Mouse (Mus musculus) large intestine, adult 2 months (tissue): ENCODE data around the gene Trappc6b. TPM values are rescaled to one million over a fixed set of nuclear protein-coding genes. Genes with fewer than 3 reads are reported as not detected.
A peak's percentile ranks its signal among the peaks of the same experiment; 100 is the strongest.
"Not testable (repeated sequence)": the region's sequence is repeated elsewhere in the genome, so short reads cannot be mapped to it uniquely, and the experiment has no call there.

Source experiments
- DNase-seq: peaks from one replicate; pipeline ENCODE4 v3.0.0-alpha.2; 2012; ENCODE audit warnings: low read depth, low spot score
- WGBS: fragments of 180-500 bp; shearing (Covaris S2); methylation state at CpG from one replicate; pipeline ENCODE4 v1.1.7; 2018; 5-methylcytosine and 5-hydroxymethylcytosine counted together
- polyA plus RNA-seq: library from polyadenylated mRNA; depleted of rRNA; stranded (reverse); fragments of >200 nt; gene quantifications from 2 replicates; pipeline ENCODE4 v1.2.3, GENCODE M21; 2012

Gene Trappc6b
- polyA plus RNA-seq, 1 experiment: 28.4 TPM

DNA sequence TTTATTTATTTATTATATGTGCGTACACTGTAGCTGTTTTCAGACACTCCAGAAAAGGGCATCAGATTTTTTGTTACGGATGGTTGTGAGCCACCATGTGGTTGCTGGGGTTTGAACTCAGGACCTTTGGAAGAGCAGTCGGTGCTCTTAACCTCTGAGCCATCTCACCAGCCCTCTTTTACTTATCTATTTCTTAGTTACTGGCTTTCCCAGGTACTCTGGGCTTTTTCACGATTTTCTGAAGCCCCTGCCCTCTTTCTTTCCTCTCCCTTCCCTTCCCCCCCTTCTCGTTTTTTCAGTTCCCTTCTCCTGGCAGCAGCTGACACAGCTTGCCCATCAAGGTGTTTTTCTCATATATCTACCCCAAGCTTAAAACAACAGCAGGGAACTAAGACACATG, 3.0 kb downstream of the Trappc6b start:
- DNase-seq: not testable (repeated sequence)
- WGBS: 87% methylated on average over 5 of the region's 5 CpGs

DNA sequence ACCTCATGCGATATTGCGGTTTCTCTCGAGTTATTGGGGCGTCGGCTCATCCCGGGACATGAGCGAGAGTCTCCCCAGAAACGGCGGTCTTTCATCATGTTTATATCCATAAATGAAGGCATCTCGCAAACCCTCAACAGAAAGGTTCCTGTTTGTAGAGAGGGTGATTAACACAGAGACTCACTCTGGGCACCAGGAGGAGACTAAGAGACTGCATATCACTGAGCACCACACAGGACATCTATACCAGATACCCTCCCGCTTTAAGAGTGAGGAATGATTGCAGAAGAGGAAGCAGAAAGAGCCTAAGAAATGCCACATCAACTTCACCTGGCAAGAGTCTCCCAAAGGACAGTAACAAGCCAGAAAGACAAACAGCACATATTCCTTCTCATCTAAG, 5.0 kb downstream of the Trappc6b start:
- WGBS: 95% methylated on average over 11 of the region's 11 CpGs
- DNase-seq: no peak

GRCm38 (mm10) chr12:59055196-59055850, 5.9 kb downstream of the Trappc6b start:
- no peak for DNase-seq
- WGBS: 87% methylated on average over 4 of the region's 4 CpGs

- no peak for DNase-seq
Measured at GRCm38 (mm10) chr12:59053976-59054375, 7.3 kb downstream of the Trappc6b start.

DNA sequence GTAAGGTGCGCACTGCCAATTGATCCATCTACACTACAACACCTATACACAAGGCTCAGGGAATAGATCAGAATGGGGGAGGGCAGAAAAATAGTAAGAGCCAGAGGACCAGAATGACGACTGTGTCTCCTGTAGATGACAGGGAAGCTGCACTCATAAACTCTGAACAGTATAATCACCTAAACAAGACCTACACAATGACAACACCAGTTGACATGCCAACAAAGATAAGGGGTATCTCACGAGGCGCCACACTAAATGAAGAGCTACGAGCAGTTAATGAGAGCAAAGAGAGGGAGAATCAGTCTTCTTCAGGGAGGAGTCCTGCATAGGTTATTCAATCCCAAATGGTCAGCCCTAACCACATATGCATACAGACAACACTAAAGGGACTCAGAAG, 8.1 kb downstream of the Trappc6b start:
- 88% methylated on average over 5 of the region's 5 CpGs for WGBS
- DNase-seq: no peak

GRCm38 (mm10) chr12:59052470-59052869, 8.8 kb downstream of the Trappc6b start:
- 84% methylated on average over 3 of the region's 3 CpGs for WGBS
- no peak for DNase-seq

DNA sequence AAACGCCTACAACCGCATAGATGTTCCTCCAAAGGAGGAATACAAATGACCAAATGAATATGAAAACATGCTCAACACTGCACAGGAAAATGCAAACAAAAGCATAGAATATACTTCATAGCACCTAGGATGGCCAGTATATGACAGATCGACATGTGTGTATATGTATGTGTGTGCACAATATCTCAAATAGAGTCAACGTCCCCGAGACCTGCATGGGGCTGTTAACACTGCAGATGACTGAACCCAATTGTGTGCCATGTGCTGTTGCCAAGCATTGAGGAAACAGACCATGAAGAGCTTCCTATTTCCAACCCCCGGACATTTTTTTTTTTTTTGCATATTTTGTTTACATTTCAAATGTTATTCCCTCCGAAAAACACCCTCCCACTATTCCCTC, 20.4 kb downstream of the Trappc6b start:
- WGBS: 36% methylated on average over 7 of the region's 7 CpGs
- DNase-seq: no peak

- WGBS: 17% methylated on average over 23 of the region's 23 CpGs
- DNase-seq: no peak
Measured at GRCm38 (mm10) chr12:59039971-59040844, 21.1 kb downstream of the Trappc6b start.

DNA sequence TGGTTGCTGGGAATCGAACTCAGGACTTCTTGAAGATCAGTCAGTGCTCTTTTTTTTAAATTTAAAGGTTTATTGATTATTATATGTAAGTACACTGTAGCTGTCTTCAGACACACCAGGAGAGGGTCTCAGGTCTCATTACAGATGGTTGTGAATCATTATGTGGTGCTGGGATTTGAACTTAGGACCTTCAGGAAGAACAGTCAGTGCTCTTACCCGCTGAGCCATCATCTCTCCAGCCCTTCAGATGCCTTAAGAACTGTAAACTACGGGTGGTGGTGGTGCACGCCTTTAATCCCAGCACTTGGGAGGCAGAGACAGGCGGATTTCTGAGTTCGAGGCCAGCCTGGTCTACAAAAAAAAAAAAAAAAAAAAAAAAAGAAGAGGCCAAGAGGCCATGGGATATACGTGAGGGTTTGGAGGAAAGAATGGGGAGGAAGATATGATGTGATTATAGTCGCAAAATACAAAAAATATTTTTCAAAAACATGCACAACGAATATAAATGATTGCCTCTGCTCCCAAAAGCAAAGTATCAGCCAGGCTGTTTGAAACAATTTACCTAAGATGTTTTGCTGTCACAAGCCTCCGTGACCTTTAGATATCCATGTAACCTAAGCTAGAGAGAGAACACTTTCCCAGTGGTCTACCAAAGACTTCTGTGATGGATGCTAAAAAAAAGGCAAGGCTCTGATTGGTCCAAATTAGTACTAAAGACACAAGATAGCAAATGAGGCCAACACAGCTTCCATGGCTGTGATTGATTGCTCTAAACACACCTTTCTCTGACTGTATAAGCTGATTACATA, 21.9 kb downstream of the Trappc6b start:
- 75% methylated on average over 10 of the region's 10 CpGs for WGBS
- no peak for DNase-seq

GRCm38 (mm10) chr12:59032101-59032500, 29.2 kb downstream of the Trappc6b start:
- no peak for DNase-seq
- WGBS: 64% methylated on average over 5 of the region's 5 CpGs

GRCm38 (mm10) chr12:59021306-59021705, 40.0 kb downstream of the Trappc6b start:
- no peak for DNase-seq
- WGBS: 82% methylated on average over 4 of the region's 4 CpGs

- WGBS: 90% methylated on average over 2 of the region's 2 CpGs
- no peak for DNase-seq
Measured at GRCm38 (mm10) chr12:59019891-59020290, 41.4 kb downstream of the Trappc6b start.

DNA sequence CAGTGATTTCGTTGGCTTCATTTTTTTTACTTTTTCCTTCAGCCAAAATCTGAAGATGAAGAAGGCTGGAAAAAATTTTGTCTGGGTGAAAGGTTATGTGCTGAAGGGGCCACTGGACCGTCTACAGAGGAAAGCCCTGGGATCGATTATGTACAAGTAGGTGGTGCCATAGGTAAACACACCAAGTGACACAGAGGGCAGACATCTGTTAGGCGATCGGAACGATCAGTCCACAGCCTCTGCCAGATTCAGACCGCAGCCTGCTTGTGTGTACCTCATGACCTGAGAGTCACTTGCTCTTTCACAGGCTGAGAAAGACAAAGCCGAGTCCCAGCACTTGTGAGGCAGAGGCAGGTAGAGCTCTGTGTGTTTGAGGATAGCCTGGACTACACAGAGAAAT, 43.3 kb downstream of the Trappc6b start:
- no peak for DNase-seq
- 76% methylated on average over 8 of the region's 8 CpGs for WGBS

GRCm38 (mm10) chr12:59013234-59013633, 48.0 kb downstream of the Trappc6b start, which contains the start of gene Gemin2:
TSS of gene Gemin2 (plus strand) at chr12:59013393.
- WGBS: under 1% methylated on average over 28 of the region's 28 CpGs
- DNase-seq: peak; percentile 68

DNA sequence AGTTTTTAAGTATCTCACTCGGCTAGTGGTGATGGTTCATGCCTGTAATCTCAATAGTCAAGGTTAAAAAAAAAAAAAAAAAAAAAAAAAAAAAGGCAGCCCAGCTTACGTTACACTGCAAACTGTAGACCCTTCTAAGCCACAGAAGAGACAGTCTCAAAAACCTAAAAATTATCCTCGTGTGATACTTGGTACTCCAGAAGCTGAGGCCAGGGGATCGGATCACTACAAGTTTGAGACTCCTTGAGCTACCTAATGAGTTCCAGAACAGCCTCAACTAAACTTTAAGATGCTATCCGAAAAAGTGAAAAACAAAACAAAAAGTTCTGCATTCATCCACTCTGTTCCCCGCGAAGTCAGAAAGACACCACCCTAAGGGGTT, 48.6 kb downstream of the Trappc6b start:
- no peak for DNase-seq
- 1% methylated on average over 7 of the region's 7 CpGs for WGBS

DNA sequence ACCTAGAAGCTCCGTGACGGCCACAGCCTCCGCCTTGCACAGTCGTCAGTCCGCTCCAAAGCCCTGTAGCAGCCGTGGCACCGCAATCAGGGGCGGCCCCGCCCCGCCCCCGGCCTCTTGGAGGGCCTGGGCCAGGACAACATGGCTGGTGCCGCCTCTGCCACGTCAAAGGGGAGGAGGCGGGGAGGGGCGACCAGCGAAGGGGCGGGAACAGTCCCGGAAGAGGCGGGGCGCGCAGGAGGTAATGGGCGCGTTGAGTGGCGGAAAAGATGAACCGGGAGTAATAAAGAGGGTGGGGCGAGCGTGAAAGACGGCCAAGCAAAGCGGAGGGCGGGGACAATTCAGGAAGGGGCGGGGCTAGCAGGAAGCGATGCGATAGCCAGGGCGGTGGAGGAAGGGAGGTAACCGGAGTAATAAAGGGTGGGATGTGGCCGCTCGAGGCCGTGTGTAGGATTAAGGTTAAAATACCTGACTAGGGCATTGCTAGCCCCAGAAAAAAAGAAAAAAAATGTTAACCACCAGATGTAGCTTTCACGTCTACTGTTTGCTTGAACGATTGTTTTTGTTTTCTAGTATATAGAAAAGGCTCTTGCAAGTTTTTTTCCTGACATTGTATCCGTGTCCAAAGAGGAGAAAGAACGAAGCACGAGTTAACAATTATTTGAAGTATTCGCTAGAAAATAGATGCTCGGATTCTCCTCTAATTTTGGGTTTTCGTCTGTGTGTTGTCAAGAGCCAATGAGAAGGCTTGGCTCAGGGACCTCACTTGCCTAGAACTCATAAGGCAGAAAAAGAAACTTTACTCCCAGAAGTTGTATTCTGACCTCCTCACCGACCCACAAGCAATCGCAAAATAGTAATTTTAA, 49.2 kb downstream of the Trappc6b start, which contains the start of gene Sec23a:
Gene Sec23a, minus strand, starts transcription at position 174 of the 866 bp plus-strand sequence.
- under 1% methylated on average over 48 of the region's 48 CpGs for WGBS
- DNase-seq: peak; percentile 89

DNA sequence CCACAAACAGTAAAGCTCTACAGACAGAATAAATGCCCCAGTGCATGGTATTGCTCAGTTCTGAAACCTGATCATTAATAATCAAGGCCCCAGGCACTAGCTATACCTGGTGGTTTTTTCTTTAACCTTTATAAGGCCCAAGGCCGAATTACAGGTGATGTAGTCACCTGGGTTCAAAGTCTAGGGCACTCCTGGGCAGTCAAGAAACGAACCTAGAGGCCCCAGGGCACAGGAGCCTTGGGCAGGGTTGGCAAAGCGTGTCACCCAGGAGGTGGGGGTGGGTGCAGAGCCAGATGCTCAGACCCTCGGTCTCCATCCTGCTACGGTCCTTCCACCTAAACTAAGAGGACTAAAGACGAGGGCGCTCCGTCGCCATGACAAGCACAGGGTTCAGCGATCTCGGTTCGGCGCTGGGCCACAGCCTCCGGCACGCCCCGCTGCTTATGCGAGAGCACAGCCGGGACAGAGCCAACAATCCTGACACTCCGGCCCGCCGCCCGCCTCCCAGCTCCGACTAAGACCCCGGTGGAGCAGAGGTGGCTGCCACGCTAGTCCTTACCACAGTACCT, 49.9 kb downstream of the Trappc6b start:
- DNase-seq: peak; percentile 75
- under 1% methylated on average over 25 of the region's 25 CpGs for WGBS

DNA sequence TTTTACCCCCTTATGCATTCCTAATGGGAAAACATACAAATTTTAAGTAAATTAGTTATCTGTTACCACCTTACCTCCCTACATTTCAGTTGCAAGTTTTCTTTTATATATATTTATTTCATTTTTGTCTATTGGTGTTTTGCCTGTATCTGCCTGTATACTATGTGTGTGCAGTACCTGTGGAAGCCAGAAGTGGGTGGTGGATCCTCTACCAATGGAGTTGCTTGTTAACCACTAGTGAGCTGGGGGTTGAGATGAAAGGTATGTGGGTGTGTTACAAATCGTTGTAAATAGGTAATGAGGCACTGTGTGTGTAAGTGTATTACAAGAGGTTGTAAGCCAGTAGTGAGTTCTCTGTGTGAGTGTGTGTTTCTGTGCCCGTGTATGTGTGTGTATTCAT, 50.8 kb downstream of the Trappc6b start:
- DNase-seq: no peak
- WGBS: 21% methylated on average over 2 of the region's 2 CpGs
